Mouse (Mus musculus) ZHBTc4 (cell line): ENCODE measurements around the gene Slc18a3.

Experiments
- DNase-seq: peaks from one replicate; pipeline ENCODE4 v3.0.0-alpha.2; 2011; ENCODE audit warnings: low read depth, low spot score

The Slc18a3 gene

DNA sequence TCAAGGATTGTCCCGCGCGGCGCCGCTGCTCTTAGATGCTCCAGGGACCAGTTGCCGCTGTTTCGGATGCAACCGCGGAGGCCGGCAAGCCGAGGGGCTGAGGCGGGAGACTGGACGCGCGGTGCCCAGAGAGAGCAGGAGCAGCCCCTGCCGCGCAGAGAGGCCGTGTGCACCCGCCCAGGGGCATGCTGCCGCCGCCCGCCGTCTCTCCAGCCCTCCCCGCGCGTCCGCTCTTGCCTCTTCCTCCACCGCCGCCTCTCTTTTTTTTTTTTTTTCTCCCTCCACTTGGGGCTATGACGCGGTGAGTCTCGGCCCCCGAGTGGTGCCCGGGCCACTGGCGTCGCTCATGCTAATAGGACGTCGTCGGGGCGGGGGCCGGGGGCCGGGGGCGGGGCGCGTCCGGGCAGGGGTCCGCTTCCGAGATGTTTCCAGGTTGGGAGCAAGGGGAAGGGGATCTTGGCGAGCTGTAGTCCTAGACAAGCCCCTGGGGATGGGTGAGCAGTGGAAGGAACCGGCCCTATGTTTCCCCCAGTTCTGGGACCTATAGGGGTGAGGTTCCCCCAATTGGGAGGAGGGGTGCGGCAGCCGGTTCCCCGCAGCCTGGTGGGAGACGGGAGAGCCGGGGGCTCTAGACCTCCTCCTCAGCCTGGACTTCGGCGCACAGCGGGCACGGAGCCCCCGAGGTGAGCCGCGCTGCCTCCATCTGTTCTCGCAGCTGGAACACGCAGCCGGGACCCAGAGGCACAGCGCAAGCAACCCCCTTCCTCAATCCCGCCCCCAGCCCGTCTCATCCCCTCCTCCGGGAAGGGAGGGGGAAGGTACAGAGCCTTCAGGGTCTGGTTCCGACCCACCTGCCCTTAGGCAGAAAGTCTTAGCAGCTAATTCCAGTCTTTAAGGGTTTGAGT lies at the start of gene Slc18a3:
Slc18a3 (minus strand) TSS at position 250 of the 905 bp plus-strand sequence.
- peak; percentile 59 for DNase-seq

DNA sequence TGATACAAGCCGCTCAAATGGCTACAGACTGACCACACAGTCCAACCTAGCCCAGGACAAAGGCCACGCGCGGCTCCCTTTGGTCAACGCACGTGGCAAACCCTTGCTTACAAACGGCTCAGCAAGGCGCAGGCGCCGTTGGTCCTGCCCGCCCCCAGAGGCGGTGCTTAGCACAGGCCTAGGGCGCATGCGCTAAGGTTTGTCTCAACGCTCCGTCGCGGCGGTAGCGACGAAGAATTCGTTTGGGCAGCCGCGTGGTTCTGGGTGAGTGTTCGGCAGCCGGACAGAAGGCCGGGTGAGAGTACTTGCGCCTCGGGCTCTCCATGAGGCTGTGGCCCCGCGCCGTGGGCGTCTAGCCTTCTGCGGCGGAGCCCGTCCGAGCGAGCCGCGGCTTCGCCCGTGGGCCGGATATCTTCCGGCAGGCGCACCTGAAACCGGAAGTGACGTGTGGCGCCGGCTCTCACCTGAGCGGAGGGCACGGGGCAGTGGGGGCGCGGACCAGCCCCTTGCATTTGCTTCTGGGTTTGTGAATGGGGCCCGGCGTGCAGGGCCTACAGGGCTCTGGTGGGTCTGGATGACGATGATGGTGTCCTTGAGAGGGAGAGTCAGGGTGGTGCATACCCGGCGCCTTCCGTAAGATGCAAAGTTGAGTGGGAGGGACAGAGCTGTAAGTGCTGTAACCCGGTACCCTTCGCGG lies 48.8 kb upstream of the Slc18a3 start, which contains the start of gene Ercc6:
Ercc6 (plus strand) TSS at position 186 of the 697 bp plus-strand sequence.
- peak; percentile 95 for DNase-seq

- DNase-seq: no peak
Observed at GRCm38 (mm10) chr14:32512912-32513311, 48.3 kb upstream of the Slc18a3 start.

DNA sequence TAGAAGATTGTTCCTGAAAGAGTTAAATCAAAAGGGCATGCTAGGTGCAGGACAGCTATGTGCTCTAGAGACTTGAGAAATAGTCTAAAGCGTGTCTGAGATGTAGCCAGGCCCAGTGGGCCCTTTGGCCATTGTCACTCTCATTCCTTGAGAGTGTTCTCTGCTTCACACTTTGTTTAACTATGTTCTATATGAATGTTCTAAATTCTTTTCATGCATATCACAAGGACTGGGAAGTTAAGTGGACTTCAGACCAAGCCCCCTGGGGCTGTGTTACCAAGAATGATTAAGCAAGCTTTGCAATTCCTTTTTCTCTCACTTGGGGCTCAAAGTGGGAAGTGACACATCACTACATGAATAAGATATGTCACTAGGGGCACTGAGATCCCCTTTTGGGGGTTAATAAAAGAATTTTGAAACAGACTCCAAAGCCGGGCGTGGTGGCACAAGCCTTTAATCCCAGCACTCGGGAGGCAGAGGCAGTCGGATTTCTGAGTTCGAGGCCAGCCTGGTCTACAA lies 44.9 kb upstream of the Slc18a3 start:
- no peak for DNase-seq

- no peak for DNase-seq
Observed at GRCm38 (mm10) chr14:32508105-32508835, 43.6 kb upstream of the Slc18a3 start.

DNA sequence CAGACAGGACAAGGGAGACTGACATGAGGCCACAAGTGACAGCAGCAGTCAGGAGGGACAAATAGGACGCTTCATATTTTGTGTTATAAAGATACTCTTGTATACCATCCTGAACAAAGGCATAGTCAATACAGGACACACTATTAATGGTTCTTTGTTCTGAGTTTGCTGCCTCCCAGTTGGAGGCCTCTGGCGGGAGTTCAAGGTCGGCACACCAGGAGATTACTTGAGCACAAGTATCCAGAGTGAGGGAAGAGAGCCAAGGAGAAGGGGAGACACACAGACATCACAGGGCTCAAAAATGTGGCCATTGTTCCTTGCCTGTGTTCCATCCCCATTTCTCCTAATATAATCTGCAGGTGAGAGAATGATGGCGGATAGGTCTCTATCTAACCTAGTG lies 42.6 kb upstream of the Slc18a3 start:
- peak; percentile 21 for DNase-seq

GRCm38 (mm10) chr14:32506329-32506728 lies 41.7 kb upstream of the Slc18a3 start:
- no peak for DNase-seq

DNA sequence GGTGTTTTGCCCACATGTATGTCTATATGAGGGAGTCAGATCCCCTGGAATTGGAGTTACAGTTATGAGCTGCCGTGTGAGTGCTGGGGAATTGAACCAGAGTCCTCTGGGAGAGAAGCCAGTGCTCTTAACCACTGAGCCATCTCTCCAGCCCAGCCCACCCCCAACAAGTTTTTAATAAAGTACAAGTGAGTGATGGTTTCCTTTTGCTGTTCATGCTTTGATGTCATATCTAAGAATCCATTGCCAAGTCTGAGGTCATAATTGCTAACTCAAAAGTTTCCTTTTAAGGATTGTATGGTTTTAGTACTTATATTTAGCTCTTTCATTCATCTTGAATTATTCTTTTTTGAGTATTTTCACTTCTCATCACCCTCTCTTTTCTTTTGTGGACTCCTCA lies 39.2 kb upstream of the Slc18a3 start:
- DNase-seq: no peak

GRCm38 (mm10) chr14:32502764-32503688 lies 38.4 kb upstream of the Slc18a3 start:
- DNase-seq: no peak

DNA sequence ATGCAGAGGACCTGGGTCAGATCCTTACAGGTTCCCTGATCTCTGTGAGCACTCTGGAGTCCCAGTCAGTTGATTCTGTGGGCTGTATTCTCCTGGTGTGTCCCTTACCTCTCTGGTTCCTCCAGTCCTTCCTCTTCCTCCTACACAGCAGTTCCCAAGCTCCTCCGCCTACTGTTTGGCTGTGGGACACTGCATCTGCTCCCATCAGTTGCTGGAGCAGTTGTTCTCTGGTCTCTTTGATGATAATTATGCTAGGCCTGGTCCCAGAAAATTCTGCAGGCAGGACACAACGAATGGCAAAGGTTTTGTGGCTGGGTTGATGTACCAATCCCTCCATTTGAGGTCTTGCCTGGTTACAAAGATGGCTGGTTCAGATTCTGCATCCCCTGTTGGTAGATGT lies 36.7 kb upstream of the Slc18a3 start:
- DNase-seq: no peak

GRCm38 (mm10) chr14:32496115-32496850 lies 31.6 kb upstream of the Slc18a3 start:
- no peak for DNase-seq

DNA sequence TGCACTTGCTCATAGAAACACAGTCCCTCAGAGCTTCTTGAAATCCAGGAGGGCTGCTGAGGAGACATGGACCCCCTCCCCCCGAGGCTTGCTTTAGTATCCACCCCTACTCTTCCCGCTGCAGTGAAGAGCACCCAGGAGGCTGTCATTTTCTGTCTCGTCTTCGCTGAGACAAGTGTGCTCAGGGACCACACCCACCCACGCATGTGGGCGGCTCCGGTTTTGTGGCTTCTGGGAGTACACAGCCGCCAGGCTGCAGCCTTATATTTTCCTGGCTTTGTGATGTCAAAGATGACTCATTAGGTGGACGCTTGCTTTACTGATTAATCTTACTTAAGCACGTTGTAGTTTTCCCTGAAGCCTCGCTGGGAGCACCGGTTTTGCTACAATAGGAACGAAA lies 27.9 kb upstream of the Slc18a3 start:
- DNase-seq: peak; percentile 27

DNA sequence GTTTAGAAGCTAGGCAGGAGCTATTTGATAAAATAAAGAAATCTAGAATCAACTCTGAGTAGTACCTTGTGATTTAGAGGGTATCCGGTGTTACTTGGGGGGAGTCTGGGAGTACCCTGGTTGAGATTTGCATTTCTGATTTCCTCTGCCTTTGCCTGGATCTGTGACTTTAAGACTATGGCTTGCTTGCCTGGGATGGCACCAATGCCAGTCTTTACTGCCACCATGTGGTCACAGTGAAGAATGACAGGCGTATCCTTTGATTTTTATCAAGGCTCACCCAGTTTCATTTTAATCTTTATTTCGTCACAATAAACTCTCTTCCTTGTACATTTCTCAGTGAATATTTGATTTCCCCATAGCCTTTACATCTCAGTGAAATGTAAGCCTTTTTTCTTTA lies 17.4 kb upstream of the Slc18a3 start:
- peak; percentile 58 for DNase-seq

DNA sequence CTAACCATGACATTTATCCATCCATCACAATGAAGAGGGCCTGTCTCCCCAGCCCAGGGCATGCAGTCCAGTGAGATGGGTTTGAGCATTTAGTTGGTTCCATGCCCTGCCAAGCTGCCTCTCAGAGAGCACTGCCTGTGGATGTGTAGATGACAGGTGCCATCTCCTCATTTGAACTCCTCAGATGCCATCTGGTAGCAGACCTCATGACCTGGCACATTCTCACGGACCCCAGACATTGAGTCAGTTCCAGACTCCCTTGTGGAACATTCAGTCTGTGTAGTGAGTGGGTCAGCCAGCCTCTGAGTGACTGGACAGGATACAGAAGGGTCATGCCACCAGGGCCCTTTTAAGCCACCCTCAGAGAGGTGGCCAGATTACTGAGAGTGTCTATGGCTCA lies 12.9 kb upstream of the Slc18a3 start:
- DNase-seq: no peak

- no peak for DNase-seq
Observed at GRCm38 (mm10) chr14:32476559-32476958, 11.9 kb upstream of the Slc18a3 start.

DNA sequence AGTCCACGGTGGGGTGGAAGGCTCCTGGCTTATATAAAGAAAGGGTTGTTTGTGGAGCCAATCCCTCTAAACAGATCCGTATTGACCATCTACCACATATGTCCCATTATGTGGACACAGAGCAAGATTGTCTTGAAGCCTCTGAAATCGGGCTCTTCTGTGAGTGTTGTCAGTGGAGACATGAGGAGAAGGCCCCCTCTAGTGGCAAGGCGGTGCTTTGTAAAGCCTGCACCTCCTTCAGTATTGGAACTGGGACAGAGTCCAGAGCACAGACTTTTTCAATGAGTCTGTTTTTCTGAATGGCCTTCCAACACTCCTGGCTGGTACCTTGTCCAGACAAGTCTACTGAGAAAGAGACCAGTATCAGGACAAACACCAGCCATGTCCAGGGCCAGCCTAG lies 8.3 kb upstream of the Slc18a3 start:
- peak; percentile 77 for DNase-seq

- peak; percentile 60 for DNase-seq
Observed at GRCm38 (mm10) chr14:32467606-32468005, 3.0 kb upstream of the Slc18a3 start.

GRCm38 (mm10) chr14:32465889-32466288 lies 1.2 kb upstream of the Slc18a3 start, which contains the start of gene Chat:
Chat (minus strand) TSS chr14:32465989.
- no peak for DNase-seq

GRCm38 (mm10) chr14:32465506-32465870 lies 838 bp upstream of the Slc18a3 start:
- peak; percentile 49 for DNase-seq
